Mouse (Mus musculus) hindbrain, postnatal 0 days (tissue): ENCODE results near the gene Pou4f1. TPM values are rescaled to one million over a fixed set of nuclear protein-coding genes. Genes with fewer than 3 reads are reported as not detected.
A peak's percentile ranks its signal among the peaks of the same experiment; 100 is the strongest.
"Not testable (repeated sequence)": the region's sequence is repeated elsewhere in the genome, so short reads cannot be mapped to it uniquely, and the experiment has no call there.

ENCODE experiments used
- ATAC-seq: fragments of 200-750 bp; cut with Nextera tagmentation; 2 replicates; pipeline ENCODE4 v1.8.0; 2017; ENCODE audit warnings: mild to moderate bottlenecking, moderate TSS enrichment, moderate library complexity
- DNase-seq: peaks from one replicate; pipeline ENCODE4 v3.0.0-alpha.2; 2015; ENCODE audit warnings: low spot score
- H3K27ac ChIP-seq: fragments of 300-500 bp; sonication (generic); 2 replicates; pipeline ENCODE4 v1.5.1; 2014; ENCODE audit warnings: mild to moderate bottlenecking
- H3K27me3 ChIP-seq: fragments of 300-500 bp; sonication (generic); 2 replicates; pipeline ENCODE4 v1.6.1; 2014; ENCODE audit warnings: low read length, mixed read lengths; ENCODE audit not compliant: insufficient read depth
- H3K36me3 ChIP-seq: fragments of 300-500 bp; sonication (generic); 2 replicates; pipeline ENCODE4 v1.6.1; 2014; ENCODE audit warnings: low read length, mixed read lengths; ENCODE audit not compliant: insufficient read depth
- H3K4me1 ChIP-seq: fragments of 300-500 bp; sonication (generic); 2 replicates; pipeline ENCODE4 v1.6.1; 2014; ENCODE audit warnings: antibody characterized with exemption, low read length, mixed read lengths; ENCODE audit not compliant: insufficient read depth
- H3K4me2 ChIP-seq: fragments of 300-500 bp; sonication (generic); 2 replicates; pipeline ENCODE4 v1.6.1; 2014; ENCODE audit warnings: low read depth, mild to moderate bottlenecking, low read length, moderate library complexity, mixed read lengths
- H3K4me3 ChIP-seq: fragments of 300-500 bp; sonication (generic); 2 replicates; pipeline ENCODE4 v1.5.1; 2014; ENCODE audit warnings: low read length
- H3K9ac ChIP-seq: fragments of 300-500 bp; sonication (generic); replicated peaks from 2 replicates; pipeline ENCODE4 v1.6.1; 2014; ENCODE audit warnings: mild to moderate bottlenecking, low read length, moderate library complexity, mixed read lengths
- H3K9me3 ChIP-seq: fragments of 300-500 bp; sonication (generic); 2 replicates; pipeline ENCODE4 v1.6.1; 2016; ENCODE audit warnings: low read length, mixed read lengths
- CTCF ChIP-seq: IDR thresholded peaks from 2 replicates; pipeline ENCODE4 v1.5.1; 2016; ENCODE audit warnings: antibody characterized with exemption, control low read depth, low read depth
- WGBS: fragments of 180-500 bp; shearing (Covaris S2); extraction: QIAGEN DNeasy Blood & Tissue Kit; methylation state at CpG from one replicate; pipeline ENCODE4 v1.1.7; 2014; 5-methylcytosine and 5-hydroxymethylcytosine counted together
- polyA plus RNA-seq: library from polyadenylated mRNA; unstranded; fragments of >200 nt; fragmentation: Nextera tagmentation; extraction: Ambion mirVana; gene quantifications from 2 replicates; pipeline ENCODE4 v1.2.1, GENCODE M21; 2015
- total RNA-seq: library from RNA; depleted of rRNA; stranded (reverse); fragments of >200 nt; gene quantifications from 2 replicates; pipeline ENCODE4 v1.2.3, GENCODE M21; 2014; rRNA removed

The Pou4f1 gene
- 7.7 and 8.0 TPM in 2 replicates for total RNA-seq
- polyA plus RNA-seq, result 19.0 and 21.8 TPM in 2 replicates

- Histone ChIP-seq H3K27ac (no peak within 1 kb of the TSS), H3K4me2 (peak within 1 kb of the TSS; percentile 73), H3K27me3 (peaks cover 85% of the 10 kb centered on the region), H3K9ac (peak within 1 kb of the TSS; percentile 35), H3K4me3 (peak within 1 kb of the TSS; percentile 53), H3K4me1 (peaks cover 8% of the 10 kb centered on the region), H3K36me3 (no peaks in the 10 kb centered on the region), H3K9me3 (no peaks in the 10 kb centered on the region)
- no peak for TF ChIP-seq CTCF
- WGBS, result 1% methylated on average over 62 of the region's 62 CpGs
- ATAC-seq (peak; percentile 89), DNase-seq (peak; percentile 84)
Observed at GRCm38 (mm10) chr14:104467966-104468622, at the start of gene Pou4f1. Gene Pou4f1, minus strand, starts transcription at chr14:104467999.

- ATAC-seq (no peak), DNase-seq (no peak)
- no peak overlapping the region for H3K4me2 ChIP-seq
- H3K9me3 ChIP-seq, result no peaks in the 10 kb centered on the region
- H3K36me3 ChIP-seq, result no peaks in the 10 kb centered on the region
- H3K4me3 ChIP-seq, result no peak overlapping the region
- H3K27me3 ChIP-seq, result no peaks in the 10 kb centered on the region
- whole genome bisulfite sequencing, result 88% methylated on average over 1 of the region's 1 CpGs
- H3K27ac ChIP-seq, result no peak overlapping the region
- no peak for TF ChIP-seq CTCF
- H3K9ac ChIP-seq, result no peak overlapping the region
- no peaks in the 10 kb centered on the region for H3K4me1 ChIP-seq
Observed at GRCm38 (mm10) chr14:104511664-104512063, 43.9 kb upstream of the Pou4f1 start.

GRCm38 (mm10) chr14:104502761-104503160 is 35.0 kb upstream of the Pou4f1 start:
- not testable (repeated sequence) for ATAC-seq, H3K9me3 ChIP-seq, H3K4me1 ChIP-seq, H3K27me3 ChIP-seq, H3K9ac ChIP-seq, DNase-seq, H3K4me3 ChIP-seq, H3K4me2 ChIP-seq, H3K27ac ChIP-seq
- peaks cover 31% of the 10 kb centered on the region; the same call in 1 of the 2 replicates for H3K36me3 ChIP-seq
- 69% methylated on average over 3 of the region's 3 CpGs for WGBS

- Histone ChIP-seq H3K9me3 (no peaks in the 10 kb centered on the region), H3K4me3 (no peak overlapping the region), H3K27ac (no peak overlapping the region), H3K4me2 (no peak overlapping the region), H3K4me1 (no peaks in the 10 kb centered on the region), H3K9ac (no peak overlapping the region), H3K27me3 (peaks cover 3% of the 10 kb centered on the region; the same call in 1 of the 2 replicates), H3K36me3 (peaks cover 16% of the 10 kb centered on the region; the same call in 1 of the 2 replicates)
- TF ChIP-seq CTCF, result no peak
- DNase-seq, result no peak
- WGBS, result 90% methylated on average over 8 of the region's 8 CpGs
- no peak for ATAC-seq
Observed at GRCm38 (mm10) chr14:104479751-104480150, 12.0 kb upstream of the Pou4f1 start.

- no peak overlapping the region for H3K4me2 ChIP-seq
- 61% methylated on average over 5 of the region's 5 CpGs for WGBS
- no peaks in the 10 kb centered on the region for H3K4me1 ChIP-seq
- ATAC-seq (no peak), DNase-seq (no peak)
- H3K36me3 ChIP-seq, result peaks cover 16% of the 10 kb centered on the region; the same call in 1 of the 2 replicates
- H3K27ac ChIP-seq, result no peak overlapping the region
- no peak overlapping the region for H3K9ac ChIP-seq
- TF ChIP-seq CTCF, result no peak
- no peak overlapping the region for H3K4me3 ChIP-seq
- H3K9me3 ChIP-seq, result no peaks in the 10 kb centered on the region
- peaks cover 12% of the 10 kb centered on the region; the same call in 1 of the 2 replicates for H3K27me3 ChIP-seq
Observed at GRCm38 (mm10) chr14:104478593-104478992, 10.8 kb upstream of the Pou4f1 start.

- ATAC-seq, result no peak
- Histone ChIP-seq H3K36me3 (peaks cover 16% of the 10 kb centered on the region; the same call in 1 of the 2 replicates), H3K9me3 (no peaks in the 10 kb centered on the region), H3K27me3 (peaks cover 21% of the 10 kb centered on the region; the same call in 1 of the 2 replicates), H3K4me2 (no peak overlapping the region), H3K27ac (no peak overlapping the region), H3K4me3 (no peak overlapping the region), H3K4me1 (no peaks in the 10 kb centered on the region), H3K9ac (no peak overlapping the region)
- TF ChIP-seq CTCF, result no peak
- 92% methylated on average over 8 of the region's 8 CpGs for WGBS
- DNase-seq, result no peak
Observed at GRCm38 (mm10) chr14:104477616-104478015, 9.8 kb upstream of the Pou4f1 start.

GRCm38 (mm10) chr14:104475438-104475837 is 7.6 kb upstream of the Pou4f1 start:
- H3K4me3 ChIP-seq, result no peak overlapping the region
- no peaks in the 10 kb centered on the region for H3K9me3 ChIP-seq
- H3K27ac ChIP-seq, result no peak overlapping the region
- H3K9ac ChIP-seq, result no peak overlapping the region
- H3K4me1 ChIP-seq, result no peaks in the 10 kb centered on the region
- DNase-seq (no peak), ATAC-seq (no peak)
- WGBS, result 89% methylated on average over 1 of the region's 1 CpGs
- H3K27me3 ChIP-seq, result peaks cover 39% of the 10 kb centered on the region
- no peak for TF ChIP-seq CTCF
- H3K36me3 ChIP-seq, result peaks cover 16% of the 10 kb centered on the region; the same call in 1 of the 2 replicates
- no peak overlapping the region for H3K4me2 ChIP-seq
